Mouse (Mus musculus) brain, embryonic 14.5 days (tissue): ENCODE measurements around the gene Dab1.

ENCODE experiments used
- CTCF ChIP-seq: fragments of 200-500 bp; IDR thresholded peaks from 2 replicates; pipeline ENCODE4 v1.5.1; 2012; ENCODE audit warnings: inconsistent platforms, mild to moderate bottlenecking, moderate library complexity, borderline replicate concordance; ENCODE audit not compliant: insufficient read depth, insufficient read length; ENCODE audit errors: extremely low read depth
- POLR2A ChIP-seq: fragments of 200-500 bp; IDR thresholded peaks from 2 replicates; pipeline ENCODE4 v1.6.1; 2012; ENCODE audit warnings: mild to moderate bottlenecking, inconsistent platforms, borderline replicate concordance; ENCODE audit not compliant: poor library complexity, insufficient read depth, insufficient read length, severe bottlenecking; ENCODE audit errors: extremely low read depth

- TF ChIP-seq POLR2A (no peak), CTCF (no peak)
These were observed 342.2 kb downstream of the Dab1 start for GRCm38 (mm10) chr4:103961134-103962049.
